Mouse (Mus musculus) hindbrain, embryonic 16.5 days (tissue): Measurements from ENCODE around the gene Wrap53. TPM values are rescaled to one million over a fixed set of nuclear protein-coding genes. Genes with fewer than 3 reads are reported as not detected.

Source experiments
- ATAC-seq: fragments of 200-750 bp; cut with Nextera tagmentation; 2 replicates; pipeline ENCODE4 v1.8.0; 2017; ENCODE audit warnings: moderate TSS enrichment, moderate library complexity
- H3K27ac ChIP-seq: fragments of 300-500 bp; sonication (generic); 2 replicates; pipeline ENCODE4 v1.5.1; 2014; ENCODE audit warnings: low read depth, mild to moderate bottlenecking, control low read depth, low read length, moderate library complexity
- H3K27me3 ChIP-seq: fragments of 300-500 bp; sonication (generic); replicated peaks from 2 replicates; pipeline ENCODE4 v1.6.1; 2014; ENCODE audit warnings: low read length; ENCODE audit not compliant: control insufficient read depth, insufficient read depth
- H3K36me3 ChIP-seq: fragments of 300-500 bp; sonication (generic); 2 replicates; pipeline ENCODE4 v1.6.1; 2014; ENCODE audit warnings: mild to moderate bottlenecking, low read length, moderate library complexity, mixed read lengths; ENCODE audit not compliant: control insufficient read depth, insufficient read depth
- H3K4me1 ChIP-seq: fragments of 300-500 bp; sonication (generic); 2 replicates; pipeline ENCODE4 v1.6.1; 2014; ENCODE audit warnings: low read depth, low read length; ENCODE audit not compliant: control insufficient read depth, insufficient read depth
- H3K4me2 ChIP-seq: fragments of 300-500 bp; sonication (generic); 2 replicates; pipeline ENCODE4 v1.6.1; 2014; ENCODE audit warnings: mild to moderate bottlenecking, low read length, control low read depth, moderate library complexity
- H3K4me3 ChIP-seq: fragments of 300-500 bp; sonication (generic); 2 replicates; pipeline ENCODE4 v1.5.1; 2014; ENCODE audit warnings: mild to moderate bottlenecking, low read length, control low read depth, moderate library complexity
- H3K9ac ChIP-seq: fragments of 300-500 bp; sonication (generic); 2 replicates; pipeline ENCODE4 v1.6.1; 2014; ENCODE audit warnings: low read depth, mild to moderate bottlenecking, control low read depth, low read length, moderate library complexity
- H3K9me3 ChIP-seq: fragments of 300-500 bp; sonication (generic); 2 replicates; pipeline ENCODE4 v1.6.1; 2014; ENCODE audit warnings: mild to moderate bottlenecking, low read length, moderate library complexity; ENCODE audit not compliant: control insufficient read depth
- WGBS: fragments of 180-500 bp; shearing (Covaris S2); extraction: QIAGEN DNeasy Blood & Tissue Kit; methylation state at CpG from one replicate; pipeline ENCODE4 v1.1.7; 2014; 5-methylcytosine and 5-hydroxymethylcytosine counted together
- polyA plus RNA-seq: library from polyadenylated mRNA; unstranded; fragments of >200 nt; fragmentation: Nextera tagmentation; extraction: Ambion mirVana; gene quantifications from 2 replicates; pipeline ENCODE4 v1.2.1, GENCODE M21; 2015

Wrap53 gene
- polyA plus RNA-seq, 1 experiment from 2014 or later: 18.2 TPM

GRCm38 (mm10) chr11:69560896-69561854 lies 18.9 kb downstream of the Wrap53 start:
- peaks cover 5% of the 10 kb centered on the region for H3K36me3 ChIP-seq
- no peaks in the 10 kb centered on the region for H3K9me3 ChIP-seq
- WGBS: 12% methylated on average over 16 of the region's 16 CpGs
- peak overlapping the region; percentile 92 for H3K4me2 ChIP-seq
- peak; percentile 60 for ATAC-seq
- peak overlapping the region; percentile 88; the same call in 1 of the 2 replicates for H3K9ac ChIP-seq
- H3K27me3 ChIP-seq: no peaks in the 10 kb centered on the region
- peak overlapping the region; percentile 66 for H3K4me3 ChIP-seq
- H3K27ac ChIP-seq: peak overlapping the region; percentile 41; the same call in 1 of the 2 replicates
- peaks cover 46% of the 10 kb centered on the region for H3K4me1 ChIP-seq

- peak; percentile 60 for ATAC-seq
- Histone ChIP-seq H3K27me3 (no peaks in the 10 kb centered on the region), H3K9ac (peak within 1 kb of the TSS; percentile 88), H3K27ac (peak within 1 kb of the TSS; percentile 74), H3K4me2 (peak within 1 kb of the TSS; percentile 92), H3K4me1 (peaks cover 50% of the 10 kb centered on the region), H3K9me3 (no peaks in the 10 kb centered on the region), H3K4me3 (peak within 1 kb of the TSS; percentile 66), H3K36me3 (peaks cover 5% of the 10 kb centered on the region)
- WGBS: under 1% methylated on average over 46 of the region's 59 CpGs
Observed at GRCm38 (mm10) chr11:69559851-69560765, 19.9 kb downstream of the Wrap53 start, which contains the start of gene Efnb3. Efnb3 (minus strand) TSS chr11:69560205.

- no peak for ATAC-seq
- peaks cover 54% of the 10 kb centered on the region for H3K4me1 ChIP-seq
- no peaks in the 10 kb centered on the region for H3K27me3 ChIP-seq
- H3K27ac ChIP-seq: peak overlapping the region; percentile 74; the same call in 1 of the 2 replicates
- WGBS: 4% methylated on average over 5 of the region's 5 CpGs
- no peaks in the 10 kb centered on the region for H3K9me3 ChIP-seq
- peak overlapping the region; percentile 66 for H3K4me3 ChIP-seq
- H3K9ac ChIP-seq: peak overlapping the region; percentile 88
- H3K4me2 ChIP-seq: peak overlapping the region; percentile 92
- peaks cover 8% of the 10 kb centered on the region for H3K36me3 ChIP-seq
Observed at GRCm38 (mm10) chr11:69559183-69559582, 20.9 kb downstream of the Wrap53 start.

- no peaks in the 10 kb centered on the region for H3K9me3 ChIP-seq
- 8% methylated on average over 6 of the region's 6 CpGs for WGBS
- H3K4me3 ChIP-seq: peak overlapping the region; percentile 66
- H3K4me2 ChIP-seq: peak overlapping the region; percentile 92
- peaks cover 8% of the 10 kb centered on the region for H3K36me3 ChIP-seq
- H3K9ac ChIP-seq: peak overlapping the region; percentile 88
- no peak for ATAC-seq
- H3K27ac ChIP-seq: no peak overlapping the region; the same call in 1 of the 2 replicates
- H3K27me3 ChIP-seq: no peaks in the 10 kb centered on the region
- H3K4me1 ChIP-seq: peaks cover 57% of the 10 kb centered on the region
Observed at GRCm38 (mm10) chr11:69558756-69559155, 21.3 kb downstream of the Wrap53 start.

- no peak for ATAC-seq
Observed at GRCm38 (mm10) chr11:69557381-69557958, 22.6 kb downstream of the Wrap53 start.

GRCm38 (mm10) chr11:69554539-69555140 lies 25.4 kb downstream of the Wrap53 start:
- Histone ChIP-seq H3K9ac (no peak overlapping the region), H3K4me1 (peaks cover 60% of the 10 kb centered on the region), H3K4me2 (no peak overlapping the region), H3K27ac (peak overlapping the region; percentile 32; the same call in 1 of the 2 replicates), H3K4me3 (no peak overlapping the region), H3K9me3 (no peaks in the 10 kb centered on the region), H3K27me3 (no peaks in the 10 kb centered on the region), H3K36me3 (peaks cover 3% of the 10 kb centered on the region; the same call in 1 of the 2 replicates)
- 73% methylated on average over 5 of the region's 5 CpGs for WGBS
- no peak for ATAC-seq

More at GRCm38 (mm10) chr11:69557381-69557958, 22.6 kb downstream of the Wrap53 start:
- Histone ChIP-seq H3K9me3 (no peaks in the 10 kb centered on the region), H3K9ac (peak overlapping the region; percentile 88), H3K4me1 (peaks cover 70% of the 10 kb centered on the region), H3K27me3 (no peaks in the 10 kb centered on the region), H3K36me3 (peaks cover 5% of the 10 kb centered on the region), H3K4me3 (peak overlapping the region; percentile 66), H3K4me2 (peak overlapping the region; percentile 92), H3K27ac (peak overlapping the region; percentile 62)
- WGBS: 6% methylated on average over 14 of the region's 14 CpGs

GRCm38 (mm10) chr11:69553341-69553721 lies 26.7 kb downstream of the Wrap53 start:
- no peak for ATAC-seq
- no peak overlapping the region for H3K4me3 ChIP-seq
- peaks cover 3% of the 10 kb centered on the region; the same call in 1 of the 2 replicates for H3K36me3 ChIP-seq
- H3K4me2 ChIP-seq: peak overlapping the region; percentile 38
- no peaks in the 10 kb centered on the region for H3K9me3 ChIP-seq
- peaks cover 59% of the 10 kb centered on the region for H3K4me1 ChIP-seq
- peak overlapping the region; percentile 74 for H3K27ac ChIP-seq
- peak overlapping the region; percentile 1; the same call in 1 of the 2 replicates for H3K9ac ChIP-seq
- 9% methylated on average over 2 of the region's 2 CpGs for WGBS
- H3K27me3 ChIP-seq: no peaks in the 10 kb centered on the region

- WGBS: 6% methylated on average over 14 of the region's 14 CpGs
- no peak overlapping the region for H3K4me3 ChIP-seq
- peak; percentile 80 for ATAC-seq
- peaks cover 3% of the 10 kb centered on the region; the same call in 1 of the 2 replicates for H3K36me3 ChIP-seq
- no peaks in the 10 kb centered on the region for H3K9me3 ChIP-seq
- H3K9ac ChIP-seq: peak overlapping the region; percentile 1
- peak overlapping the region; percentile 38 for H3K4me2 ChIP-seq
- no peaks in the 10 kb centered on the region for H3K27me3 ChIP-seq
- peak overlapping the region; percentile 74 for H3K27ac ChIP-seq
- peaks cover 59% of the 10 kb centered on the region for H3K4me1 ChIP-seq
Observed at GRCm38 (mm10) chr11:69552622-69553340, 27.3 kb downstream of the Wrap53 start.
